Mouse (Mus musculus) heart, postnatal 0 days (tissue): ENCODE data around the gene Stxbp4.

Experiments
- CTCF ChIP-seq: IDR thresholded peaks from 2 replicates; pipeline ENCODE4 v1.5.1; 2016; ENCODE audit warnings: antibody characterized with exemption, control low read depth, low read depth
- EP300 ChIP-seq: IDR thresholded peaks from 2 replicates; pipeline ENCODE4 v1.6.1; 2016; ENCODE audit warnings: antibody characterized with exemption, low read depth

- TF ChIP-seq EP300: no peak
- TF ChIP-seq CTCF: no peak
Observed at GRCm38 (mm10) chr11:90576282-90576972, 61.5 kb downstream of the Stxbp4 start.
